Mouse (Mus musculus): ENCODE measurements around the gene Nme9.
A peak's percentile ranks its signal among the peaks of the same experiment; 100 is the strongest.

The Nme9 gene

DNA sequence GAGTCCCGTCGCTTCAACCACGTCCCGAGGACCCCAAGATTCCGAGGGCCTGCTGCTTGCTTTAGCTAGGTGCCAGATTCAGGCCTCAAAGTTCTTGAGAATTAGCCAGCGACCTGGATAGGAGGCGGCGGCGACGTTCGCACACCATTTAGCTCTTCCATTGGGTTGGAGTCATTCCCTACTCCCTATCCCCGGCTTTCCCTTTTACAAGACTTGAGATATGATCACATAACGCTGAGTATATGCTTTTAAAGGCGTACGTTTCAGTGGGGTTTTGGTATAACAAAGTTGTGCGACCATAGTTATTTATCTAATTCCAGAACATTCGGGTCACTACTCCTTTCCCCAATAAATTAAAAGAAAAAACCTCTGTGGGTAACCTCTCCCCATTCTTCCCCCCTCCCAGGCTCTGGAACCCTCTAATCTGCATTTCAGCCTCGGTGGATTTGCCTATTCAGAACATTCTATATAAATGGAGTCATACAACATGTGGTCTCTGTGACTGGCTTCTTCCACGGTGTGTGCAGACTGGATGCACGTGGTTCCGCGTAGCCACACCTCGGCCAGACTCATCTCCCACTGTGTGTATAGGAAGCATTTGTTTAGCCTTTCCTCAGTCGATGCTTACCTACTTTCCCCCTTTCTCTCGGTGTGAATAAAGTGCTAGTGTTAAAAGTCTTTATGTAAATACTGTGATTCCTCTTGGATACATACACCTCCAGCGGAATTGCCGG is 14.1 kb upstream of the Nme9 start, which contains the start of gene Mras:
Gene Mras (minus strand): TSS at position 351 of the 734 bp plus-strand sequence.
- no peak for DNase-seq (ENCODE audit: low spot score)

GRCm38 (mm10) chr9:99437781-99438565 is 13.3 kb upstream of the Nme9 start:
- DNase-seq (ENCODE audit: low spot score) = no peak

GRCm38 (mm10) chr9:99439064-99439463 is 12.2 kb upstream of the Nme9 start:
- DNase-seq (ENCODE audit: low spot score) = no peak

DNA sequence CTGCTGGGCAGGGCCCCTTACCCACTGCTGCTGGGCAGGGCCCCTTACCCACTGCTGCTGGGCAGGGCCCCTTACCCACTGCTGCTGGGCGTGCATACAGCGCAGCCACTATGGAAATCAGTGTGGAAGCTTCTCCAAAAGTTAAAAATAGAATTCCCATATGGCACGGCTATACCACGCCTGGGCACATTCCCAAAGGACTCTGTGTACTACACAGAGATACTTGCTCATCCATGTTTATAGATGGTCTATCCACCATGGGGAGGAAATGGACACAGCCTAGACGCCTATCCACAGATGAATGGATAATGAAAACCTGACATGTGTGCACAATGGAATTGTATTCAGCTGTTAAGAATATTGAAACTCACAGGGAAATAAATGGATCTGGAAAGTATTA is 10.3 kb upstream of the Nme9 start:
- no peak for DNase-seq (ENCODE audit: low spot score)

DNA sequence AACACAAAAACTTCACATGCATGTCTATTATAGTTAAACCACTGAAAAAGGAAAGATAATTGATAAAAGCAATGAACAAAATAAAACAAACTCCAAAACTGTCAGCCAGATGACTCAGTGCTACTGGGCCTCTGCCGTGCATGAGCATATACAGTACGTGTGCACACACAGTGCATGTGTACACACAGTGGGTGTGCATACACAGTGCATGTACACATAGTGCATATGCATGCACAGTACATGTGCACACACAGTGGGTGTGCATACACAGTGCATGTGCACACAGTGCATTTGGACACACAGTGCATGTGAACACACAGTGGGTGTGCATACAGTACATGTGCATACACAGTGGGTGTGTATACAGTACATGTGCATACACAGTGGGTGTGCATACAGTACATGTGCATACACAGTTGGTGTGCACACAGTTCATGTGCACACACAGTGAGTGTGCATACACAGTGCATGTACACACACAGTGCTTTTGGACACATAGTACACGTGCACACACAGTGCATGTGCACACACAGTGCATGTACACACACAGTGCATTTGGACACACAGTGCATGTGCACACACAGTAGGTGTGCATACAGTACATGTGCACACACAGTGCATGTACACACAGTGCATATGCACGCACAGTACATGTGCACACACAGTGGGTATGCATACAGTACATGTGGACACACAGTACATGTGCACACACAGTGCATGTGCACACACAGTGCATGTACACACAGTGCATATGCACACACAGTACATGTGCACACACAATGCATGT is 9.4 kb upstream of the Nme9 start:
- no peak for DNase-seq (ENCODE audit: low spot score)

DNA sequence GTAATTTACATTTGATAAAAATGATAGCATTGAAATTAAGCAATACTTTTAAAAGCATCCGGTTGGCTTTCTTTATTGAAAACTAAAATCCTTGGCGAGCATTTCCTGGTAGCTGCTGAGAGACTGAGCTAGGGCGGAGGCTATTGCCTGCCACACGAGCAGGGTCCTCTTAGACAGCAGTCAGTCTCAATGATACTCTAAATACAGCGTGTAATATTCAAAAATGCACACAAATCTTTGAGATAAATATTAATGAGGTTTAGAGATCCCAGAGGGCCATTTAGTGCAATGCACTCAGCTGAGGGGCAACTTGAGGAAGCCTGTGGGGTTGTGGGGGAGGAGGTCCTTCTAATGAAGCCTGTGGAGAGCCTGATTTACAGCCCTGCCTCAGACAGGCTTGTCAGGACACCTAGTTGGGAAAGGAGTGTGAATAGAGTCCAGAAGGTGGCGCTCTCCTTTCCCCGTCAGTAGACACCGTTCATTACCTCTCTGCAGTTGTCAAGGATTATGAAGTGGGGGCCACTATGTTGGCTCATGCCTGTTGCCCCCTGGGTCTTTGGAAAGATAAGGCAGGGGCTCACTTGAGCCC is 6.6 kb upstream of the Nme9 start:
- DNase-seq (ENCODE audit: low spot score) = no peak

GRCm38 (mm10) chr9:99446259-99446658 is 5.0 kb upstream of the Nme9 start:
- DNase-seq (ENCODE audit: low spot score) = no peak

DNA sequence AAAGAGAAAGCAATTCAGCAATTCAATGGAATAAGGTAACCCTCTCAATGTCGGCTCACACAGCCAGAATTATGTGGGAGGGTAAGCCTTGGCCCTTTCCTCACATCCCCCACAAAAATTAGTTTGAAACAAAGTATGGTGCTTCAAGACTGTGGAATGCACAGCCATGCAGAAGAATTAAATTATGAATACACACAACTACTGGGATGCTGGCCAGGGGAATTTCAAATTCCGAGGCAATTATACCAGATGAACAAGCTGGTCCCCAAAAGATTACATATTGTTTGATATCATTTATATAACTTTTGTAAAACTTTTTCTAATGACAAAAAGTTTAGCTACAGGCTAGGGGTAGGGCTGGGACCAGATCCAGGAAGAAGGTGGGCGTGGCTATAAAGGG is 4.0 kb upstream of the Nme9 start:
- DNase-seq (ENCODE audit: low spot score) = no peak

- no peak for DNase-seq (ENCODE audit: low spot score)
These were observed 1.2 kb upstream of the Nme9 start for GRCm38 (mm10) chr9:99449886-99450647.

- no peak for DNase-seq (ENCODE audit: low spot score)
These were observed 2.9 kb downstream of the Nme9 start for GRCm38 (mm10) chr9:99454211-99454610.

- peak; percentile 56 for DNase-seq (ENCODE audit: low spot score)
These were observed 7.4 kb downstream of the Nme9 start for GRCm38 (mm10) chr9:99458529-99459208.

DNA sequence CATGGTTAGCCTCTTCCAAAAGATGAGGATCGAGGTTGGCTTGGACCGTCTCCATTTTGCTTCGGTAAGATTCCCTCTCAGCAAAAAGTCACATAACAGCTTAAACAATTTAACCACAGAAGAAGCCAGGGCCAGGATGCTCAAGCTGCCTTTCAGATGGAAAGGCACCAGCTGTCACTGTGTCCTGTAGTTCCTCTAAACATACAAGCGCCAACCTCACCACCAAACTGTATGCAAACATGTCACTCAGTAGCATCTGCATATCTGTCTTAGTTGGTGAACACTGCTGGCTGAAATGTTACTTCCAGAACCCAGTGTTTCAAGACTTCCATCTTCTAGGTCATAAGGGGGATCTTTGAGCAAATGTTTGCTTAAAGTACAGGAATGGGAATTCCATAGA is 8.5 kb downstream of the Nme9 start:
- no peak for DNase-seq (ENCODE audit: low spot score)

DNA sequence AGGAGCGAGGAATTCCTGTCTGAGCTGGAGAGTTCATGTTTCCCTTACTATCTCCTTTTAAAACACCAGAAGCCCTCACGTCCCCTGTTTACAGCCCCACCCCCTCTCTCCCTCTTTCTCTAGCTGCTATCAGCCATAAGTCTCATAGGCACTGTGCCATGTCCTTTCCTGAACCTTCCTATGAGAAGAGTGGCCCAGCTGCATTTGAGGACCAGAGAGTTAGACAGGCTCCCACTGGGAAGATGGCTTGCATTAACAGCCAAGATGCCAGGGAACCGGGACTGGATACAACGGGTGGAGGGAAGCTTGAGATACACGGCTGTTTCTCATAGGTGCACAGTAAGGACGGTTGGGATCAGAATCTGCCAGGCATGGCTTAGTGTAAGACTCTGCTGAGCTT is 13.6 kb downstream of the Nme9 start:
- no peak for DNase-seq (ENCODE audit: low spot score)

GRCm38 (mm10) chr9:99468572-99468971 is 17.3 kb downstream of the Nme9 start:
- DNase-seq (ENCODE audit: low spot score) = no peak

GRCm38 (mm10) chr9:99469681-99470273 is 18.5 kb downstream of the Nme9 start:
- DNase-seq (ENCODE audit: low spot score) = no peak

DNA sequence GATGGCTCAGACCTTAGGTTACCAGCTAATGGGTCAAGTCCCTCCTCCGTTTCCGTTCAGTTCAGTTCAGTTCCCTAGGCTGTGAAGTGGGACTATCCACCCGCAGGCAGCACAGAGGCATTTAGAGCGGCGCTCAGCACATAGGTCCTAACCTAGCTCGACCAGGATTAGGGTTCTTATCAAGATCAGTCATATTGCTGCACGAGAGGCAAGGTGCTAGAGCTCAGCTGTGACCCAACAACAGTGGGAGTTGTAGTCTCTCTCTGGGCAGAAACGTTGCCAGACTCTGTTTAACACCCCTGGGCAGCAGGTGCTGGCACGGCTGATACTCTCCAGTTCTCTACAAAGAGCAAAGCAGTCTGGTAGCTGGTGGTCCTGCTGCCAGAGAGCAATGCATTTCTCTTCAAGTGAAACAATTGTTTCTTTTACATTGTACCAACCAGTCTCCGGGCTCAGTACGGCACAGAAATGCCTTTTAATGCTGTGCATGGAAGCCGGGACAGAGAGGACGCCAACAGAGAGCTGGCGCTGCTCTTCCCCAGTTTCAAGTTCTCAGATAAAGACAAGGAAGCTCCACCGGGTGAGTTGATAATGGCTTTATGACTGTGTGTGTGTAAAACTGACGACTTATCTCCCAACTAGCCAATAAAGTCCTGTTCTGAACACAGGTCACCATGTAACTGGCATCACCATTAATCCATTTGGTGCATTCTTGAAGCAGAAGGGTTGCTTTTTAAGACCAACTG is 19.2 kb downstream of the Nme9 start:
- DNase-seq (ENCODE audit: low spot score) = no peak

DNA sequence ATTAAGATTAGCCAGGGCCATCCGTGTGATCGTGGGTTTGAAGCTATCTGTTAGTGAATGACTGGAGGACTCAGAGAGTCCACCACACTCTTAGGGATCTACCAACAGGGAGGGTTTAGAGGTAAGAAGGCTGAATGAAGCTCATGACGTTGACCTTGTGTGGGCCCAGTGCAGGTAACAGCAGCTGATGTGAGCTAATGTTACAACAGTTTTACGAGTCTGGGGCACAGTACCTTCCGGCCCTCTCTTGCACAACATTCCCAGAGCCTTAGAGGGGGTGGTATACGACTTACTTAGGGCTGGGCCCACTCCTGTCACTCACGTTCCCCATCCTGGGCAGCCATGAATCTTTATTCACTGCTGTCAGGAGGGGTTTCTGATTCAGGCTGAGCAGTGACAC is 20.1 kb downstream of the Nme9 start:
- no peak for DNase-seq (ENCODE audit: low spot score)

DNA sequence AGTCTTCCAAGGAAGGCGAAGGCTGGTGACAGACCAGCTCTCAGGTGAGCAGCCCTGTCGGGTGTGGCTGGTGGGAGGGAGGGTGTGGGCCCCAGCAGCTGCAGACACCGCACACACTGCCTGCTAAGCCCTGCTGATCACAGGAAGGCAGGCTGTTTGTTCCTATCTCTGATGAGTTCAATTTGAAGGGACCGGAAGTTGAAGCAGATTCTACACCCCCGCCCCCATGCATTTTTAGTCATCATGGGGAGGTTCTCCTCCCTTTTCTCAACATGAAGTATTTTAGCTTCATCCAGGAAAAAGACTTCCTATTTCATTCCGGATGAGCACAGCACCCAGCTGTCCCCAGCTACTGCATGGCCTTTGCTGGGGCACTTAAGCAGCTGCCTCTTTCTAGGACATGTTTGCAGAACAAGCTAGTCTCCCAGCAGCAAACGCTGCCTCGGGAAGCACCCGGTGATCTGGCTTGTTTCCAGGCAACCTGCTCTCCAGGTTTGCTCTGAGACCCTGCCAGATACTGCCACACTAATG is 28.0 kb downstream of the Nme9 start:
- no peak for DNase-seq (ENCODE audit: low spot score)

DNA sequence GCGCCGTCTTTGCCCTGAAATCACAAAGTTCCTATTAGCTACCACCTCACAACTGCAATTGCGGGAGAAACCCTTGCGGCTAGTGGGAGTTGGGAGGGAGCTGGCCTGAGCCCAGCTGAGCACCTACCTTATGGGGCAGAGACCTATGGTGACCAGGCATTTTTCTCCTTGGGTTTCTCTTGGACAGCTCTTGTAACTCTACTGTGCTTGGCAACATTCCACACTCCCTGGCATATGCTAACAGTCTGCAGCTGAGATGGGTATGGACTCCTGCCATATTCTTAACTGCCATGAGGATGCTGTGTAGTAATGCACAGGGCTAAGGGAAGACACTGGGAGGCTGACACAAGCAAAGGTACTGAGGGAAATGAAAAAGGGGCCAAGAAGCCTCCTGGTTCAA is 29.5 kb downstream of the Nme9 start:
- no peak for DNase-seq (ENCODE audit: low spot score)

DNA sequence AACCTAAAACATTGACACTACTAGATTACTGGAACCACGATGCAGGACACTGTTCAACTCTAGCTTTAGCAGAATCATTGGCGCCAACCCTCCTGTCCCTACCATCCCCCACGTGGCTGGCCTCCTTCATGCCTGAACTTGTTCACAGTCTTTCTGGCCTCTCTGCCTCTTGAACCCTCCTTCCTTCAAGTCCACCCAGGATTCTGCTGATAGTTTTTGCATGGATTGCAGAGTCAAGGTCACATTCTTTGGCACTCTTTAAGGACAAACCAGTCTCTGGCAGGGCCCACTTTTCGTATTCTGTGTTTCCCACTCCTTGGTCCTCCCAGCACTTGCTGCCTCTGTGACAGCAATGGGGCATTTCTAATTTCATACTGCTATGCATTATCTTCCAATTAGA is 31.9 kb downstream of the Nme9 start:
- DNase-seq (ENCODE audit: low spot score) = no peak

All from ovary, postnatal 14 days (tissue).